Mouse (Mus musculus): ENCODE data around the gene Hand2. TPM values are rescaled to one million over a fixed set of nuclear protein-coding genes. Genes with fewer than 3 reads are reported as not detected.

Gene Hand2
- polyA plus RNA-seq, 1 experiment from 2014 or later, result not detected

DNA sequence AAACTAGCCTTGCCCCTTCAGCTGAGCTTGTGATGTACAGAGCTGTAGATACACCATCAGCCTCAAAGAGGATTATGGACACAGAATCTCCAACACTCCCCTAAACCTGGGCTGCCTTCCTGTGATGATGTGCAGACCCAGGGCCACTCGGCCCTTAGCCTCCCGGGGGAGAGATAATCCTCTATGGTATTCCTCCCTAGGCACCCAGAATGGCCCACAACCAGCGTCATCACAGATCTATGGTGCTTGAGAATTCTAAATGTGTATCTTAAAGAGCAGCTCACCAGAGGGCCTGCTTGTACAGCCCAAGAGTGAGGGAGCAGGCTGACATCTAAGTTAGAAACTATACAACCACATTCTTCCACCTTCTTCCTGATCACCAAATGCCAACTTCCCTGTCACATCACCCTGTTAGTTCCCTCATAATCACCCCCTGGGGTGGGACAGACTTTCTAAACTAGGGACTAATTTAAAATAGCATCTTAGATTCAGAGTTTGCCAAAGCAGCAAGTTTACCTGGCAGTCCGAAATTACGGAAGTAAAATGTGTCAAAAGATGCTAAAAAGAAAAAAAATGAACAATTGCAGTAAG is 2.8 kb upstream of the Hand2 start:
- H3K4me2 ChIP-seq (replicated peaks), result no peak overlapping the region
- no peak overlapping the region for H3K9ac ChIP-seq (replicated peaks)
- H3K36me3 ChIP-seq, result no peaks in the 10 kb centered on the region
- peaks cover 88% of the 10 kb centered on the region for H3K27me3 ChIP-seq
- H3K9me3 ChIP-seq, result no peaks in the 10 kb centered on the region
- WGBS, result 2% methylated on average over 5 of the region's 5 CpGs
- no peak for ATAC-seq (replicated peaks)
- no peak overlapping the region for H3K27ac ChIP-seq (replicated peaks)
- H3K4me3 ChIP-seq, result no peak overlapping the region
- peaks cover 18% of the 10 kb centered on the region for H3K4me1 ChIP-seq

DNA sequence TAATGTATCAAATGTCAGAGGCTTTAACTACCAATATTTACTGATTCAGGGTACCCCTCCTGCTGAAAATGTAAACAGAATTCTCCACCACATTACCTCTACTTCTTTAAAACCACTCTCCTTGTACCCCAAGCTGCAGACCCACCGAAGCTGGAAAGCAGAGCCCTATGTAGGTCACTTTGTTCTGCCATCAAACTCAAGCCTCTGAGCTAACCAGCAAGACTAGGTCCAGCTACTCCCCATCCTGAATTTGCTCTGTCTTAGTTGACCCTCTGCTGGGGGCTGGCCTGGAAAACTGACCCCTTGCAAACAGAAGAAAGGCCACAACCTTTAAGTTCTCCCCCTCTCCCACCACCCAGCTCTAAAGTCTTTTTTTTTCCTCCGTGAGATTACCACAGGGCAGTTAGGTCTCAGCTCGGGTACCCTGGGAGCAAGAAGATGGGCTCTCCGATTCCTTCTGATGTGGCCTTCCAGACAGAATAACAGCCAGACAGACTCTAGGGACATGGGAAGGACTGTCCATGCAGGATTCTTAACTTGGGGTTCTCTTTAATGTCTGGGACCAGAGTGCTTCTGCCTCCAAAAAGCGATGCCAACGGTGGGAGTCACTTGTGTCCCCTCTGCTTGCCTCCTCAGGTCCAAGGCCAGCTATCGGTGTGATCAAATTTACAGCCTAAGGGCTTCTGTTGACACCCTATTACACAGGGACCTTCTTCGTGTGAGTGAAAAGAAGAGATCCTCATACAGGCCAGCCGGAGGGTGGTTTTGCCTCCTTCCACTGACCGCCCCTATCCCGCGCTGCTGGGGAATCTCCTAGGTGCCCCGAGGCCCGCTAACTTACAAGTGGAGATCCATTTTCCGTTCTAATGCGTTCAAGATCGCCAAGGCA is 1.4 kb upstream of the Hand2 start:
- H3K4me3 ChIP-seq, result no peak overlapping the region
- H3K4me1 ChIP-seq, result peaks cover 18% of the 10 kb centered on the region
- H3K9ac ChIP-seq (replicated peaks), result no peak overlapping the region
- no peak overlapping the region for H3K27ac ChIP-seq (replicated peaks)
- under 1% methylated on average over 17 of the region's 17 CpGs for WGBS
- no peak for ATAC-seq (replicated peaks)
- H3K9me3 ChIP-seq, result no peaks in the 10 kb centered on the region
- no peak overlapping the region for H3K4me2 ChIP-seq (replicated peaks)
- H3K27me3 ChIP-seq, result peaks cover 87% of the 10 kb centered on the region
- H3K36me3 ChIP-seq, result no peaks in the 10 kb centered on the region

DNA sequence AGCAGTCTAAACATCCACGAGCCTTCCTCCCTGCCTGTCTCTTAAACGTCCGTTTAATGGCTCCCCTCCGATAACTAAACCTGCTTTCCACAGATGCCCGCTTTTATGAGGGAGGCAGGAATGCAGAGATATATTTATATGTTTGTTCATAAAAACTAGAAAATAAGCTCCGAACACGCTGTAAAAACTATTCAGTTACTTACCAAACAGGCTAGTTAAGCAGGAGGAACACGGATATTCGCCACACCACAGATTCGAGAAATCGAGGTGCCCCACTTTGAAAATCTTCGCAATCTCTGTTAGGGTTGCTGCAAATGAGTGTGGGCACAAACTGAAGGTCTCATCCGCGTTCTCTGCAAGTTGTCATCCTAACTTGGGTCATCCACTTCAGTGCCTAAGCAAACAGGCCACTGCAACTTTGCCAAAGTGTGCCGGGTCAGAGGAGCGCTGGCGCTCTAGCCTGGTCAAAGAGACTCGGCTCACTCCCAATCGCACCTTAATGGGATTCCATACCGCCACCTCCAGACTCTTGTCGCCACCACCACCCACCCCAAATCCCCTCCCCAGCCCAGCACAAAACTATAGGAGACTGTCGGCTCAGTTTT is 700 bp upstream of the Hand2 start:
- H3K4me1 ChIP-seq, result peaks cover 18% of the 10 kb centered on the region
- no peak overlapping the region for H3K4me3 ChIP-seq
- no peak overlapping the region for H3K9ac ChIP-seq (replicated peaks)
- H3K9me3 ChIP-seq, result no peaks in the 10 kb centered on the region
- H3K4me2 ChIP-seq (replicated peaks), result no peak overlapping the region
- H3K27ac ChIP-seq (replicated peaks), result no peak overlapping the region
- ATAC-seq (replicated peaks), result no peak
- H3K36me3 ChIP-seq, result no peaks in the 10 kb centered on the region
- peaks cover 87% of the 10 kb centered on the region for H3K27me3 ChIP-seq
- 1% methylated on average over 22 of the region's 22 CpGs for WGBS

DNA sequence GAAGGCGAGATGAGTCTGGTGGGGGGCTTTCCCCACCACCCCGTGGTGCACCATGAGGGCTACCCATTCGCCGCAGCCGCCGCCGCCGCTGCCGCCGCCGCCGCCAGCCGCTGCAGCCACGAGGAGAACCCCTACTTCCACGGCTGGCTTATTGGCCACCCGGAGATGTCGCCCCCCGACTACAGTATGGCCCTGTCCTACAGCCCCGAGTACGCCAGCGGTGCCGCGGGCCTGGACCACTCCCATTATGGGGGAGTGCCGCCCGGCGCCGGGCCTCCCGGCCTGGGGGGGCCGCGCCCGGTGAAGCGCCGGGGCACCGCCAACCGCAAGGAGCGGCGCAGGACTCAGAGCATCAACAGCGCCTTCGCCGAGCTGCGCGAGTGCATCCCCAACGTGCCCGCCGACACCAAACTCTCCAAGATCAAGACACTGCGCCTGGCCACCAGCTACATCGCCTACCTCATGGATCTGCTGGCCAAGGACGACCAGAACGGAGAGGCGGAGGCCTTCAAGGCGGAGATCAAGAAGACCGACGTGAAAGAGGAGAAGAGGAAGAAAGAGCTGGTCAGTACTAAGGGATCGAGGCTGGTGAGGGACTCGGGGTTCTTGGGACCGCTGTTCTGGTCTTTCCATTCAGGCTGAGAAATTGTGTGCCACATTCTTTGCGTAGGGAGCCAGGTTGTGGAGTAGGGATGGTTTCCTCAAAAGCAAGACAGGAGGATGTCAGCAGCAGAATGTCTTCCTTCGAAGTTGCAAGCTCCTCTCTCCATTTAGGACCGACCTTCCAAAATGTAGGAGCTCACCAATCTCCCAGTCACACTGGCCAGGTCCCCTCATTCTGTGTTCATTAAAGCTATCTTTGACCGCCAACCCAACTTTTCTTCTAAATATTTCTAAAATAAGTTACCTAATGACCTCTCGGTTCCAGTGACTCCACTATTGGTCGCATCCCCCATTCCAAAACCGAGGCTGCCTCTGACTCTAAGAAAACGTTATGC is 1.4 kb downstream of the Hand2 start:
- H3K27me3 ChIP-seq, result peaks cover 88% of the 10 kb centered on the region
- H3K4me3 ChIP-seq, result peak overlapping the region; percentile 27
- no peak overlapping the region for H3K27ac ChIP-seq (replicated peaks)
- no peak overlapping the region for H3K9ac ChIP-seq (replicated peaks)
- H3K9me3 ChIP-seq, result no peaks in the 10 kb centered on the region
- under 1% methylated on average over 56 of the region's 64 CpGs for WGBS
- ATAC-seq (replicated peaks), result peak; percentile 42; the same call in 1 of the 2 replicates
- peaks cover 18% of the 10 kb centered on the region for H3K4me1 ChIP-seq
- no peaks in the 10 kb centered on the region for H3K36me3 ChIP-seq
- peak overlapping the region; percentile 44 for H3K4me2 ChIP-seq (replicated peaks)

DNA sequence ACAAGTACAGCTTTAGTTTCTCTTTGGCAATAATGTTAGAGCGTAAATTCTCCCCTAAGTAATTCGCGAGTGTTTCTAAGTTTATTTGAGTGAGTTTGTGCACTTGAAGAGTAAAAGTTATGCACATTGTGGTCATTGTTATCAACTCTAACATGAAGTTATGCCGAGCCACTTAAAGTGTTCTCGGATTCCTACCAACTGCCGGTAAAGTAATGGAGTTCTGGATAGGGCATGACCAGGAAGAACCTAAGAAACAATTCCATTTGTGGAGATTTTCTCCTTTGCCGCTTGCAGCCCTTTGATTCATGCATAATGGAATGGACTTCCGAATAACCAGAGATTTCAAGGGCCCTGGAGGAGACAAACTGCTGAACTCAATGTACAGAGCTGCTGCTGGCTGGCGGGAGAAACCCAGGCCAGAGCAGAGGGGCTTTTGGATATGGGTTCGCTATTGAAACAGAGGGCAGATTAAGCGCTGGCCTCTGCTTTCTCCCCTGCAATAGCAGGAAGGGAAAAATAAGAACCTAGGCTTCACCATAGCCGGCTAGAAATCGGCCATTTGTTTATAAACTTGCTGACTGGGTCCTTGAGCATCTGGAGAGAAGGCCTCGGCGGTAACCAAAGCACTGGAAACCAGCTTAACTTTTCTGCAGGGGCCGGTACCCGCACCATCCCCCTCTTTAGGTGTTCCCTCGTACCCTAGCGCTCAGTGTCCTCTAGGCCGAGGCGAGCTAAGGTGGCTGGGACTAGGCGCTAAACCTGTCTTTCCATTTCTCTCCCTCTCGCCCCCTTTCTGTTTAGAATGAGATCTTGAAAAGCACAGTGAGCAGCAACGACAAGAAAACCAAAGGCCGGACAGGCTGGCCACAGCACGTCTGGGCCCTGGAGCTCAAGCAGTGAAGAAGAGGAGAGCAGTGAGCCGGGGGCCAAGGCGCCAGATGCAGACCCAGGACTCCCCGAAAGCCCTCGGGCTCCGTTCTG is 2.5 kb downstream of the Hand2 start:
- Histone ChIP-seq H3K9me3 (no peaks in the 10 kb centered on the region), H3K27ac (replicated peaks) (no peak overlapping the region), H3K9ac (replicated peaks) (no peak overlapping the region), H3K4me2 (replicated peaks) (no peak overlapping the region), H3K36me3 (no peaks in the 10 kb centered on the region), H3K27me3 (peaks cover 89% of the 10 kb centered on the region), H3K4me1 (peaks cover 20% of the 10 kb centered on the region), H3K4me3 (no peak overlapping the region)
- ATAC-seq (replicated peaks), result no peak
- under 1% methylated on average over 31 of the region's 31 CpGs for WGBS

DNA sequence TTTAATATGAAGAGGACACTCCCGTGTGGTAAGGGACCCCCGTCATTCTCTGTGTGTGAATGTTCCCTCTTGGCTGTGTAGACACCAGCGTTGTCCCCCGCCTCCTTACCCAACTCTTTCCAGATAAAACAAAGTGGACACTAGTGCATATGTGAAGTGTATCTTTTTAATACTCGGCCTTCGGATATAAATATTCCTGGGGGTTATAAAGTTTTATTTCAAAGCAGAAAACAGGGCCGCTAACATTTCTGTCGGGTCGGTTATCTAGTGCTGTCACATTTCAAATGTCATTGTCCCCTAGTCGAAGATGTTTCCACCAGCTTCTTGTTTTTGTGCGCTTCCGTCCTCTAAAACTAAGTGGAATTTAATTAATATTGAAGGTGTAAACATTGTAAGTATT is 3.3 kb downstream of the Hand2 start:
- Histone ChIP-seq H3K36me3 (no peaks in the 10 kb centered on the region), H3K27ac (replicated peaks) (no peak overlapping the region), H3K4me2 (replicated peaks) (no peak overlapping the region), H3K9me3 (no peaks in the 10 kb centered on the region), H3K9ac (replicated peaks) (no peak overlapping the region), H3K4me3 (no peak overlapping the region), H3K4me1 (peaks cover 27% of the 10 kb centered on the region), H3K27me3 (peaks cover 89% of the 10 kb centered on the region)
- ATAC-seq (replicated peaks), result no peak
- 2% methylated on average over 12 of the region's 12 CpGs for WGBS

DNA sequence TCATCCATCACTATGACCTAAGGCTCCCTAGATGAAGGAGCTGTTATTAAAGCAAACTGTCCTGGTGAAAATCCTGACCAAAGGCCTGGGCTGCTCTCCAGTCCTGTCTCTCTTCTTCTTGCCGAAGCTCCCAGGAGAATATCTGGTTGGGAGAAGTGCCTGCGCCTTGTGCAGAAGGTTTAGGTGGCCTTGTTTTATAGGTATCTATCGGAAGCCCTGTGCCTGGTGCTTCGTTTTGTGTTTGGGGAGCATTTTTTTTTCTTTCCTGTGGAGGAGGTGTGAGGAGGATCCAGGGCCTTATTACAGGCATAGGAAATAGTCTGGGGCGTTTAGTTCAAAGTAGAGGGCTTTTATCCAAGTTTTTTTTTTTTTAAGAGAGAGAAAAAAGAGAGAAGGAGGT is 3.9 kb downstream of the Hand2 start:
- no peak overlapping the region for H3K9ac ChIP-seq (replicated peaks)
- H3K4me1 ChIP-seq, result peaks cover 27% of the 10 kb centered on the region
- H3K27ac ChIP-seq (replicated peaks), result no peak overlapping the region
- WGBS, result 2% methylated on average over 5 of the region's 5 CpGs
- no peak for ATAC-seq (replicated peaks)
- no peaks in the 10 kb centered on the region for H3K36me3 ChIP-seq
- H3K4me3 ChIP-seq, result no peak overlapping the region
- H3K9me3 ChIP-seq, result no peaks in the 10 kb centered on the region
- H3K27me3 ChIP-seq, result peaks cover 89% of the 10 kb centered on the region
- no peak overlapping the region for H3K4me2 ChIP-seq (replicated peaks)

DNA sequence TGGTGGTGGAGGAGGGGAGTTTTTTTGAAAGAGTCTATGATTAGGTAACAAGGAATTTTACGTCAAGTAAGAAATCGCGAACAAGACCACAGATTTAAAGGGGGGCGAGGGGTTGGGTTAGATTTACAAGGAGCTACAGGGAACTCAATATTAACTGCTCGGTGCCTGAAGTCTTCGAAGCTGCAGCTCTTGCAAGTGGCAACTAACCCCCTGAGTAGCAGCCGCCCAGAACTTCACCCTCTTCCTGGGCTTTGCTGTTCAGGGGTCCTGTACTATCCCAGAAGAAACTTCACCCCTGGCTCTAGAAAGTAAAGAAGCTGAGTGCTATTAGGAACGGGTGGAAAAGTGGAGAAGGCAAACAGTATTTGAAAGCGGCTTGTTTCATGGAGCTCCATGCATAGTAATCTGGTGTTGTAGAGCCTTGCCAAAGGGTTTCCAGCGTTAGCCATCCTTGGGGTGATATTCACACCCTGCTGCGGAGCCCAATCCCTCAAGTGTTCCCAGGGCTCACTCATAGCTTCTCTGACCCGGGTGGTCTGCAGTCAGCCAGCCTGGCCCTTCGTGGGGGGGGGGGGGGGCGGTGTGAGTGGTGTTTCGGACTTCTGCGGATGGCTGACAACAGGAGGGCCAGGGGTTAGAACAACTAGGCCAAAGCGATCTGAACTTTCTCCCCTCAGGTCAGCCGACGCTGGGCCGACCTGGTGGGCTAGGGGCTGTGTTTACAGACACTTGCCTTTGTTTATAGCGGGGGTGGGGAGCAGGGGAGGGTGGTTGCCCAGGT is 4.5 kb downstream of the Hand2 start:
- Histone ChIP-seq H3K4me3 (no peak overlapping the region), H3K4me1 (peaks cover 27% of the 10 kb centered on the region), H3K4me2 (replicated peaks) (no peak overlapping the region), H3K9ac (replicated peaks) (no peak overlapping the region), H3K27me3 (peaks cover 91% of the 10 kb centered on the region), H3K36me3 (no peaks in the 10 kb centered on the region), H3K27ac (replicated peaks) (no peak overlapping the region), H3K9me3 (no peaks in the 10 kb centered on the region)
- 2% methylated on average over 21 of the region's 21 CpGs for WGBS
- no peak for ATAC-seq (replicated peaks)

DNA sequence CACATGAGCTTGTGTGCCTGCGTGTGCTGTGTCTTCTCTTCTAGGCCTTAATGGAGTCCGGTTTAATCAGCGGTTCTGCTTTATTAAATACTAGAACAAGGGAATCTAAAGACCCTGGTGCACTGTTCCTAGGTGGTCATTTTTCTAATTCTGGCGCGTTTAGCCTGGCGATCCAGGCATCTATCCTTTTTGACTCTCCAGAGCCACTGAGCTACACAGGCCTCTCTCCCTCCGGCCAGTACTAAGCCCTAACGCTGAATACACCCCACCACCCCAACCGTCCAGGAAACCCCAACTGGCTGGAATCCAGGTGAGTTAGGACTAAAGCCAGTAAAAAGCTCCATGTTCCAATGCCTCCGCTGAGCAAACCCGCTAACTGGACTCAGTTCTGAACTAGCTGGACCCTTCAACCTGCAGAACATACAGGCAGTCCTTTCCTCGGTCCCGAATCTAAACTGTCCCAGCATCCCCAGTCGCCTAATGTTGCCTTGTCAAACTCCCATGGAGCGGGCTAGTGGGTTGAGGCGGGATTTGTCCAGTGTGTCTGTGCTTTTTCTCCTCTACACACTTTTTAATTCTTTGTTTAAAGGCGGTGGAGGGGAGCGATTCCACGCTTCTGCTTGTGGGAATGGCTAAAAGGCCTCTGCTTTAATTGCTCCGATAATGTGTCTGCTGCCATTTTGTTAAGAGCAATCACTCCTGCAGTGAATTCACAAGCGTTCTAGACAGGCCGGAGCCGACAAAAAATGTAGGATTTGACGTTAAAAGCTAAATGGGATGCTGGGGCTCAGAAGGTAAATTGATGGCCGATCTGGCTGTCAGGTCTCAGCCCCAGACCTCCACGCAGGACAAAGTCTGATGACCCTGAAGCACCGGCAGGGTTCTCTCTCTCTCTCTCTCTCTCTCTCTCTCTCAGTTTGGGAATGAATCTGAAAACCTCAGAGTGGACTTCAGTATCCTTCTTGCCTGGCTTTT is 5.6 kb downstream of the Hand2 start:
- Histone ChIP-seq H3K4me1 (peaks cover 19% of the 10 kb centered on the region), H3K27ac (replicated peaks) (no peak overlapping the region), H3K4me2 (replicated peaks) (no peak overlapping the region), H3K36me3 (no peaks in the 10 kb centered on the region), H3K27me3 (peaks cover 93% of the 10 kb centered on the region), H3K4me3 (no peak overlapping the region), H3K9me3 (no peaks in the 10 kb centered on the region), H3K9ac (replicated peaks) (no peak overlapping the region)
- 3% methylated on average over 27 of the region's 27 CpGs for WGBS
- no peak for ATAC-seq (replicated peaks)
